Mouse (Mus musculus): ENCODE measurements around the gene Skint4.

Gene Skint4

GRCm38 (mm10) chr4:112071716-112072115 lies at the start of gene Skint4:
Gene Skint4, plus strand, starts transcription at chr4:112072016.
- no peak for DNase-seq (ENCODE audit: low spot score in 2 of 2)

Data from spleen, postnatal 10 days (tissue).